12 mouse cellular contexts compared by ENCODE assay signal in genomic region chr13:40735416-40736106, GRCm38 (mm10). TPM values are rescaled to one million over a fixed set of nuclear protein-coding genes. Genes with fewer than 3 reads are reported as not detected.
DNase-seq lines count a peak whose midpoint lies in the region; ATAC-seq lines count a peak whose summit lies in the region.
"Had no signal": no experiment of that assay in that cellular context is flagged by ENCODE, and none has a peak within 500 bp of the region (broad histone marks: within the 10 kb centered on the region; RNA-seq: fewer than 3 reads in every experiment).

No protein-coding gene starts in this region.

- no peak for DNase-seq in heart, postnatal 10 days
- DNase-seq in midbrain, embryonic 10.5 days (ENCODE audit: low spot score) = peak; percentile 36
- DNase-seq in layer of hippocampus, adult 9-10 months (ENCODE audit: low spot score) = no peak
- no peak for DNase-seq in right cerebral cortex, postnatal 36 days (ENCODE audit: low spot score in 2 of 2)
- DNase-seq: cerebellum, adult 2 months; kidney, postnatal 36 days; lung, postnatal 14 days had no signal

- peaks cover 45% of the 10 kb centered on the region for H3K4me1 ChIP-seq in heart, embryonic 12.5 days (replicated peaks)
- peaks cover 51% of the 10 kb centered on the region for H3K4me1 ChIP-seq in midbrain, embryonic 10.5 days
- peaks cover 19% of the 10 kb centered on the region for H3K4me1 ChIP-seq in midbrain, embryonic 16.5 days (ENCODE audit: control insufficient read depth, insufficient read depth, low read length)
- H3K4me1 ChIP-seq in intestine, embryonic 16.5 days (ENCODE audit: control insufficient read depth, insufficient read depth, low read length) = peaks cover 26% of the 10 kb centered on the region
- 0 out of 2 replicates have a peak, but pooled peaks cover 4% of the 10 kb centered on the region for H3K4me1 ChIP-seq in stomach, embryonic 14.5 days (ENCODE audit: control insufficient read depth, insufficient read depth, low read length)

- H3K36me3 ChIP-seq in heart, embryonic 12.5 days = no peaks in the 10 kb centered on the region
- no peaks in the 10 kb centered on the region for H3K36me3 ChIP-seq in midbrain, embryonic 10.5 days
- H3K36me3 ChIP-seq in midbrain, embryonic 16.5 days (ENCODE audit: control insufficient read depth, insufficient read depth, low read length) = no peaks in the 10 kb centered on the region
- H3K36me3 ChIP-seq in intestine, embryonic 16.5 days (ENCODE audit: control insufficient read depth, insufficient read depth, low read length) = no peaks in the 10 kb centered on the region
- no peaks in the 10 kb centered on the region for H3K36me3 ChIP-seq in stomach, embryonic 14.5 days (ENCODE audit: control insufficient read depth, insufficient read depth, low read length)

- intact Hi-C loops in heart, postnatal 10 days (cut with DNase I) = no loop called here

- WGBS in heart, embryonic 12.5 days = 8% methylated on average over 17 of the region's 17 CpGs
- WGBS in midbrain, embryonic 10.5 days = 1% methylated on average over 17 of the region's 17 CpGs
- 3% methylated on average over 15 of the region's 17 CpGs for WGBS in midbrain, embryonic 16.5 days
- 15% methylated on average over 17 of the region's 17 CpGs for WGBS in intestine, embryonic 16.5 days
- 7% methylated on average over 17 of the region's 17 CpGs for WGBS in stomach, embryonic 14.5 days

- peak overlapping the region; percentile 53 for H3K4me2 ChIP-seq in heart, embryonic 12.5 days
- no peak overlapping the region for H3K4me2 ChIP-seq in midbrain, embryonic 16.5 days (ENCODE audit: low read length)
- H3K4me2 ChIP-seq in intestine, embryonic 16.5 days (ENCODE audit: low read depth, low read length) = peak overlapping the region; percentile 31
- no peak overlapping the region for H3K4me2 ChIP-seq in stomach, embryonic 14.5 days (replicated peaks; ENCODE audit: low read depth, low read length)

- ATAC-seq in heart, embryonic 12.5 days (ENCODE audit: insufficient number of reproducible peaks, low FRiP score) = no peak
- no peak for ATAC-seq in midbrain, embryonic 16.5 days
- no peak for ATAC-seq in intestine, embryonic 16.5 days
- no peak for ATAC-seq in stomach, embryonic 14.5 days (ENCODE audit: insufficient number of reproducible peaks, insufficient read depth, low FRiP score, low read depth)
- ATAC-seq: CD4-positive, CD25-positive, alpha-beta regulatory T cell, adult 4 months had no signal

- H3K9me3 ChIP-seq in heart, embryonic 12.5 days (replicated peaks) = no peaks in the 10 kb centered on the region
- no peaks in the 10 kb centered on the region for H3K9me3 ChIP-seq in midbrain, embryonic 10.5 days (replicated peaks)
- no peaks in the 10 kb centered on the region for H3K9me3 ChIP-seq in midbrain, embryonic 16.5 days (replicated peaks; ENCODE audit: control insufficient read depth, low read length, poor library complexity, severe bottlenecking)
- no peaks in the 10 kb centered on the region for H3K9me3 ChIP-seq in intestine, embryonic 16.5 days (ENCODE audit: control insufficient read depth, low read length)
- H3K9me3 ChIP-seq in stomach, embryonic 14.5 days (ENCODE audit: control insufficient read depth, low read depth, low read length) = no peaks in the 10 kb centered on the region

- peak overlapping the region; percentile 34 for H3K4me3 ChIP-seq in heart, embryonic 12.5 days
- 0 out of 2 replicates have a peak overlapping the region, but pooled peaks have one; percentile 0 for H3K4me3 ChIP-seq in midbrain, embryonic 10.5 days
- no peak overlapping the region for H3K4me3 ChIP-seq in midbrain, embryonic 16.5 days (ENCODE audit: low read depth, low read length)
- H3K4me3 ChIP-seq in intestine, embryonic 16.5 days (ENCODE audit: low read length) = peak overlapping the region; percentile 30
- H3K4me3 ChIP-seq in stomach, embryonic 14.5 days (ENCODE audit: low read depth, low read length) = peak overlapping the region; percentile 12; the same call in 1 of the 2 replicates

- no peak overlapping the region for H3K27ac ChIP-seq in heart, embryonic 12.5 days (ENCODE audit: poor library complexity, severe bottlenecking)
- H3K27ac ChIP-seq in midbrain, embryonic 10.5 days (replicated peaks) = no peak overlapping the region
- H3K27ac ChIP-seq in midbrain, embryonic 16.5 days (ENCODE audit: low read length) = no peak overlapping the region
- H3K27ac ChIP-seq in intestine, embryonic 16.5 days (ENCODE audit: low read length) = no peak overlapping the region
- H3K27ac ChIP-seq in stomach, embryonic 14.5 days (ENCODE audit: low read length) = no peak overlapping the region

- no peak overlapping the region for H3K9ac ChIP-seq in heart, embryonic 12.5 days
- no peak overlapping the region for H3K9ac ChIP-seq in midbrain, embryonic 16.5 days (ENCODE audit: low read depth, low read length)
- H3K9ac ChIP-seq in intestine, embryonic 16.5 days (ENCODE audit: low read depth, low read length) = no peak overlapping the region
- no peak overlapping the region for H3K9ac ChIP-seq in stomach, embryonic 14.5 days (replicated peaks; ENCODE audit: low read depth, low read length)

- H3K27me3 ChIP-seq in heart, embryonic 12.5 days (replicated peaks) = peaks cover 96% of the 10 kb centered on the region
- H3K27me3 ChIP-seq in midbrain, embryonic 10.5 days (ENCODE audit: low read depth, poor library complexity, severe bottlenecking) = peaks cover 100% of the 10 kb centered on the region
- peaks cover 66% of the 10 kb centered on the region for H3K27me3 ChIP-seq in midbrain, embryonic 16.5 days (ENCODE audit: control insufficient read depth, insufficient read depth, low read depth, low read length)
- H3K27me3 ChIP-seq in intestine, embryonic 16.5 days (replicated peaks; ENCODE audit: control insufficient read depth, insufficient read depth, low read length) = peaks cover 78% of the 10 kb centered on the region
- H3K27me3 ChIP-seq in stomach, embryonic 14.5 days (ENCODE audit: control insufficient read depth, insufficient read depth, low read length) = peaks cover 57% of the 10 kb centered on the region

RNA-seq across cellular contexts. Expression of gene Tfap2a, which starts 2.6 kb away (rescaled TPM):
- 0.13 and 0.19 TPM in 2 replicates for polyA plus RNA-seq in heart, embryonic 12.5 days (2016; fragmentation: Nextera tagmentation; extraction: Ambion mirVana)
- under 1 TPM; 0.22 TPM for total RNA-seq in heart, postnatal 10 days (2021)
- polyA plus RNA-seq in midbrain, embryonic 10.5 days (2016; fragmentation: Nextera tagmentation; extraction: Ambion mirVana) = 2.3 and 2.5 TPM in 2 replicates
- 2.3 and 2.8 TPM in 2 replicates for polyA plus RNA-seq in midbrain, embryonic 16.5 days (2015; fragmentation: Nextera tagmentation; extraction: Ambion mirVana)
- 0.16 and 0.24 TPM in 2 replicates for polyA plus RNA-seq in intestine, embryonic 16.5 days (2015; fragmentation: Nextera tagmentation; extraction: Ambion mirVana)
- 0.94 and 1.2 TPM in 2 replicates for polyA plus RNA-seq in stomach, embryonic 14.5 days (2014; fragmentation: Nextera tagmentation; extraction: Ambion mirVana)

Comparison
In these comparisons a context has a peak if more than half of its experiments do, and no peak if none do; other contexts are left out.
1. H3K4me2 ChIP-seq: peak in heart, embryonic 12.5 days (single experiment) and intestine, embryonic 16.5 days (single experiment); none in midbrain, embryonic 16.5 days (single experiment) and stomach, embryonic 14.5 days (single experiment).